Mouse (Mus musculus) A20 (cell line): ENCODE data around the gene Spata2l.
A peak's percentile ranks its signal among the peaks of the same experiment; 100 is the strongest.
"Not testable (repeated sequence)": the region's sequence is repeated elsewhere in the genome, so short reads cannot be mapped to it uniquely, and the experiment has no call there.

Experiments used
- DNase-seq: peaks from one replicate; pipeline ENCODE4 v3.0.0-alpha.2; 2011; ENCODE audit warnings: low read depth, low spot score

Spata2l gene

GRCm38 (mm10) chr8:123235520-123236497 lies at the start of gene Spata2l:
Spata2l (minus strand) TSS chr8:123236233.
- DNase-seq: peak; percentile 91

- no peak for DNase-seq
Measured at GRCm38 (mm10) chr8:123284493-123284892, 48.5 kb upstream of the Spata2l start.

- DNase-seq: peak; percentile 82
Measured at GRCm38 (mm10) chr8:123283991-123284390, 48.0 kb upstream of the Spata2l start.

- DNase-seq: peak; percentile 69
Measured at GRCm38 (mm10) chr8:123282994-123283393, 47.0 kb upstream of the Spata2l start.

- no peak for DNase-seq
Measured at GRCm38 (mm10) chr8:123280302-123281094, 44.5 kb upstream of the Spata2l start.

GRCm38 (mm10) chr8:123279828-123280227 lies 43.8 kb upstream of the Spata2l start:
- no peak for DNase-seq

GRCm38 (mm10) chr8:123278445-123278844 lies 42.4 kb upstream of the Spata2l start:
- no peak for DNase-seq

- no peak for DNase-seq
Measured at GRCm38 (mm10) chr8:123275096-123275495, 39.1 kb upstream of the Spata2l start.

- DNase-seq: no peak
Measured at GRCm38 (mm10) chr8:123274447-123274846, 38.4 kb upstream of the Spata2l start.

- no peak for DNase-seq
Measured at GRCm38 (mm10) chr8:123271901-123272300, 35.9 kb upstream of the Spata2l start.

GRCm38 (mm10) chr8:123271147-123271546 lies 35.1 kb upstream of the Spata2l start:
- no peak for DNase-seq

GRCm38 (mm10) chr8:123267926-123268656 lies 32.1 kb upstream of the Spata2l start:
- DNase-seq: no peak

- DNase-seq: not testable (repeated sequence)
Measured at GRCm38 (mm10) chr8:123257593-123257992, 21.6 kb upstream of the Spata2l start.

GRCm38 (mm10) chr8:123257114-123257513 lies 21.1 kb upstream of the Spata2l start:
- no peak for DNase-seq

GRCm38 (mm10) chr8:123255170-123255569 lies 19.1 kb upstream of the Spata2l start:
- no peak for DNase-seq

- DNase-seq: peak; percentile 92
Measured at GRCm38 (mm10) chr8:123254099-123254885, 18.3 kb upstream of the Spata2l start, which contains the start of the genes Zfp276 and Vps9d1. Zfp276 (plus strand) TSS chr8:123254195. Vps9d1 (minus strand) TSS chr8:123254348.

GRCm38 (mm10) chr8:123253451-123254098 lies 17.5 kb upstream of the Spata2l start:
- DNase-seq: no peak

- DNase-seq: no peak
Measured at GRCm38 (mm10) chr8:123252925-123253324, 16.9 kb upstream of the Spata2l start.

GRCm38 (mm10) chr8:123250940-123251339 lies 14.9 kb upstream of the Spata2l start:
- no peak for DNase-seq

GRCm38 (mm10) chr8:123248596-123248995 lies 12.6 kb upstream of the Spata2l start:
- DNase-seq: no peak
